Mouse (Mus musculus): ENCODE results near the gene Klk8. TPM values are rescaled to one million over a fixed set of nuclear protein-coding genes. Genes with fewer than 3 reads are reported as not detected.

The Klk8 gene
- polyA plus RNA-seq, 1 experiment from 2014 or later: 25.8 TPM

DNA sequence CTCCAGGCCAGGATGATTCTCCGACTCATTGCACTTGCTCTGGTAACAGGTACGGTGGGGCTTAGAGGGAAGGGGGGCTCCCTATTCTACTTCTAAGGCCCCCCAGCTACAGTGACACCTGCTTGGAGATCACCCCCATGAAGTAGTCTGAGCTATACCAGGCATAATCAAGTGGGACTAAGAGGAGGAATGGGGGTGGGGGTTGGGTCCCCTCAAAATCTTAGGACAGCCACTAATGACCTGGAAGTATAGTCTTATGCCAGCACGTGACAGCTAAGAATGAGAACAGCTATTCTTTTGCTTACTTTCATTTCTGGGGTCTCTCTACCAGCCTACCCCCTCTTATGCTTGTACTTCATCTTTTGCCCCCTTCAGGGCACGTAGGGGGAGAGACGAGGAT is 20.9 kb upstream of the Klk8 start:
- no peak for ATAC-seq (ENCODE audit: extremely low read depth, insufficient number of reproducible peaks, low FRiP score, low TSS enrichment)
- Histone ChIP-seq H3K36me3 (no peaks in the 10 kb centered on the region), H3K4me3 (no peak overlapping the region)

DNA sequence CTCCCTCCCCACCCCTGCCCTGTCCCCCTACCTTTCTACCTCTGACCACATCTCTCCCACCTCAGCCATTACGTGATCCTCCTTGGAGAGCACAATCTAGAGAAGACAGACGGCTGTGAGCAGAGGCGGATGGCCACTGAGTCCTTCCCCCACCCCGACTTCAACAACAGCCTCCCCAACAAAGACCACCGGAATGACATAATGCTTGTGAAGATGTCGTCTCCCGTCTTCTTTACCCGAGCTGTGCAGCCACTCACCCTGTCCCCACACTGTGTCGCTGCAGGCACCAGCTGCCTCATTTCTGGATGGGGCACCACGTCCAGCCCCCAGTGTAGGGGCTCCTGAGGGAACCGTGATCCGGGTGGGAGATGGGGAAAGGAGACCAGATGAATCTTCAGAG is 20.0 kb upstream of the Klk8 start:
- 79% methylated on average over 12 of the region's 12 CpGs for WGBS
- no peak overlapping the region for H3K27ac ChIP-seq (replicated peaks)
- ATAC-seq (ENCODE audit: extremely low read depth, insufficient number of reproducible peaks, low FRiP score, low TSS enrichment): no peak

More for the DNA sequence above, 20.9 kb upstream of the Klk8 start:
- H3K9ac ChIP-seq: no peak overlapping the region
- H3K4me2 ChIP-seq: no peak overlapping the region
- H3K27ac ChIP-seq (replicated peaks): no peak overlapping the region
- 81% methylated on average over 5 of the region's 5 CpGs for WGBS
- H3K27me3 ChIP-seq (replicated peaks): peaks cover 3% of the 10 kb centered on the region; the same call in 1 of the 2 replicates
- H3K4me1 ChIP-seq: no peaks in the 10 kb centered on the region
- no peaks in the 10 kb centered on the region for H3K9me3 ChIP-seq

DNA sequence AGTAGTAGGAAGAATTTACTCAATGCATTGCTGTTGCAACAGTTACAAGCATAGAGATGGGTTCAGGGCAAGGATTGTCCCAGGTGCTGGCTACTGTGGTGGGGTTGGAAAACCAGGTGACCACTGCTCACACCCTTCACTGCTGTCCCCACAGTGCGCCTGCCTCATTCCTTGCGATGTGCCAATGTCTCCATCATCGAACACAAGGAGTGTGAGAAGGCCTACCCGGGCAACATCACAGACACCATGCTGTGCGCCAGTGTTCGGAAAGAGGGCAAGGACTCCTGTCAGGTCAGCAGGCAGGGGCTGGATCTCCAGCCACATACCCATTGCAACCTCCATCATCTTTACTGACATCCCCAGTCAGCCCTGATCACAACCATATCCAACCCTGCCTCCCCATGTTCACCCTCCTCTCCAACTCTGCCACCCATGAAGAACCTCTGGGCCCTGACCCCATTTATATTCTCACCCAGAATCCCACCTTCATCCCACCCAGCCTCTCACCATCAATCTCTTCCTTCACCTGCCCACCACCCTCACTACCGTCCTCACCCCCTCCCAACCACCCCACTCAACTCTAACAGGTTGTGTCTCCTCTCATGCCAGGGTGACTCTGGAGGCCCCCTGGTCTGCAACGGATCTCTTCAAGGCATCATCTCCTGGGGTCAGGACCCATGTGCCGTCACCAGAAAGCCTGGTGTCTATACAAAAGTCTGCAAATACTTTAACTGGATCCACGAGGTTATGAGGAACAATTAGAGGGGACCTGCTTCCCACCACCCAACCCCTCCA is 19.0 kb upstream of the Klk8 start:
- WGBS: 80% methylated on average over 10 of the region's 10 CpGs
- Histone ChIP-seq H3K27ac (replicated peaks) (no peak overlapping the region), H3K4me2 (no peak overlapping the region), H3K9ac (no peak overlapping the region), H3K4me1 (peaks cover 4% of the 10 kb centered on the region), H3K36me3 (no peaks in the 10 kb centered on the region), H3K27me3 (replicated peaks) (peaks cover 14% of the 10 kb centered on the region), H3K4me3 (no peak overlapping the region), H3K9me3 (no peaks in the 10 kb centered on the region)
- ATAC-seq (ENCODE audit: extremely low read depth, insufficient number of reproducible peaks, low FRiP score, low TSS enrichment): no peak

More for the DNA sequence above, 20.0 kb upstream of the Klk8 start:
- Histone ChIP-seq H3K9me3 (no peaks in the 10 kb centered on the region), H3K9ac (no peak overlapping the region), H3K4me1 (no peaks in the 10 kb centered on the region), H3K4me2 (no peak overlapping the region), H3K4me3 (no peak overlapping the region), H3K27me3 (replicated peaks) (peaks cover 6% of the 10 kb centered on the region; the same call in 1 of the 2 replicates), H3K36me3 (no peaks in the 10 kb centered on the region)

DNA sequence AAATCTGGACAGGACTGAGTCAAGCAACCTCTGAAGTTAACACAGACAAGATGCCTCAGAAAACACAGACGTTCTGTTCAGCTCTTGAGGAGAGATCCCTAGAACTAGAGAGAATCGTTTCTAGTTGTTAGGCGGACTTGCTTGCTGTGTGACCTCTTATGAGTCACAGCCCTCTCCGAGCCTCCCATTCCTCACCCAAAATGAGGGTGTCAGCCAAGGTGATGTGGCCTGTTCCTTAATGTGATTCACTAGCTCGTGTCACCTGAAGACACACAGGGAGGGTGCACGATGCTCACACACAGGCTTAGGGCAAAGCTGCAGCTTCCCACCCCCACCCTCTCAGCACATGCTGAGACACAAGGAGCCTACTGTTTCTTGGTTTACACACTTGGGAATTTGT is 17.1 kb upstream of the Klk8 start:
- H3K27me3 ChIP-seq (replicated peaks): peaks cover 28% of the 10 kb centered on the region
- peaks cover 4% of the 10 kb centered on the region for H3K4me1 ChIP-seq
- no peaks in the 10 kb centered on the region for H3K9me3 ChIP-seq
- H3K9ac ChIP-seq: no peak overlapping the region
- H3K4me3 ChIP-seq: no peak overlapping the region
- H3K4me2 ChIP-seq: no peak overlapping the region
- H3K27ac ChIP-seq (replicated peaks): no peak overlapping the region
- ATAC-seq (ENCODE audit: extremely low read depth, insufficient number of reproducible peaks, low FRiP score, low TSS enrichment): no peak
- 54% methylated on average over 6 of the region's 6 CpGs for WGBS
- no peaks in the 10 kb centered on the region for H3K36me3 ChIP-seq

DNA sequence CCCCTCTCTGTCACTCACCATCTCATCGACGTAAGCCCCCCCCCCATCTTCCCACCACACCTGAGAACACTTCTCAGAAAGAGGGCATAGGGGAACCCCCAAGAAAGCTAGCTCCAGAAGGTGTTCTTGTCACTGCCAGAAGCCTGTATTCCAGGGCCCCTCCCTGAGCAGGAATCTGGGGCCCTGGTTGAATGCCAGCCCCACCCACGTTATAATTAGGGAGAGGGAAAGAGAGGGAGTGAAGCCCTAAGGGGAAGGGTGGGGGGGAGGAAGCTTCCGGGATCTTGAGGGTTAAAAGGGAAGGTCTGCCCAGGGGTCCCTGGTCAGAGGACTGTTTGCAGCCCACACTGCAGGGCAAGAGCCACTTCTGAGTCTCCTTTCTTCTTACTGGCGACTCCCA is 16.6 kb upstream of the Klk8 start, which contains the start of gene Klk10:
Klk10 (plus strand) TSS at position 290 of the 400 bp plus-strand sequence.
- ATAC-seq (ENCODE audit: extremely low read depth, insufficient number of reproducible peaks, low FRiP score, low TSS enrichment): no peak
- Histone ChIP-seq H3K4me1 (peaks cover 4% of the 10 kb centered on the region), H3K4me3 (no peak within 1 kb of the TSS), H3K27ac (replicated peaks) (no peak within 1 kb of the TSS), H3K9me3 (no peaks in the 10 kb centered on the region), H3K36me3 (no peaks in the 10 kb centered on the region), H3K4me2 (no peak within 1 kb of the TSS), H3K27me3 (replicated peaks) (peaks cover 28% of the 10 kb centered on the region), H3K9ac (no peak within 1 kb of the TSS)
- 48% methylated on average over 5 of the region's 5 CpGs for WGBS

DNA sequence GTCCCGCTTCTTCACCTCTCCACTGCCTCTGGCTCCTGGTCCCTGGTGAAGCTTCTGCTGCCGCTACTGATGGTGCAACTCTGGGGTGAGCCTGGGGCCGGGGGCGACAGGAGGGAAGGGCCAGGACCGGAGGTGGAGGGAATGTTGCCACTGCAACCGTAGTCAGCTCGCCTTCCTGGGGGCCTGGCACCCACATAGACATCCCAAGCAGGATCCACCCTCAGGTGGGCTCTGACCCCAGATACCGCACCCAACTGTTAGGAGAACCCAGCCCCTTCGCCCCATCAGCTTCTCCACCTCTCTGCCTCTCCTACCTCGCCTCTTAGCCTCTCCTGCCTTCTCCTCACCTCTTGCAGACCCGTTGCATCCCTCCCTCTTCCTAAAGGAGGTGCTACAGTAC is 15.8 kb upstream of the Klk8 start:
- no peak for ATAC-seq (ENCODE audit: extremely low read depth, insufficient number of reproducible peaks, low FRiP score, low TSS enrichment)
- H3K36me3 ChIP-seq: no peaks in the 10 kb centered on the region
- H3K4me1 ChIP-seq: peaks cover 4% of the 10 kb centered on the region
- no peak overlapping the region for H3K9ac ChIP-seq
- no peak overlapping the region for H3K27ac ChIP-seq (replicated peaks)
- WGBS: 71% methylated on average over 11 of the region's 11 CpGs
- no peak overlapping the region for H3K4me2 ChIP-seq
- H3K4me3 ChIP-seq: no peak overlapping the region
- peaks cover 28% of the 10 kb centered on the region for H3K27me3 ChIP-seq (replicated peaks)
- no peaks in the 10 kb centered on the region for H3K9me3 ChIP-seq

DNA sequence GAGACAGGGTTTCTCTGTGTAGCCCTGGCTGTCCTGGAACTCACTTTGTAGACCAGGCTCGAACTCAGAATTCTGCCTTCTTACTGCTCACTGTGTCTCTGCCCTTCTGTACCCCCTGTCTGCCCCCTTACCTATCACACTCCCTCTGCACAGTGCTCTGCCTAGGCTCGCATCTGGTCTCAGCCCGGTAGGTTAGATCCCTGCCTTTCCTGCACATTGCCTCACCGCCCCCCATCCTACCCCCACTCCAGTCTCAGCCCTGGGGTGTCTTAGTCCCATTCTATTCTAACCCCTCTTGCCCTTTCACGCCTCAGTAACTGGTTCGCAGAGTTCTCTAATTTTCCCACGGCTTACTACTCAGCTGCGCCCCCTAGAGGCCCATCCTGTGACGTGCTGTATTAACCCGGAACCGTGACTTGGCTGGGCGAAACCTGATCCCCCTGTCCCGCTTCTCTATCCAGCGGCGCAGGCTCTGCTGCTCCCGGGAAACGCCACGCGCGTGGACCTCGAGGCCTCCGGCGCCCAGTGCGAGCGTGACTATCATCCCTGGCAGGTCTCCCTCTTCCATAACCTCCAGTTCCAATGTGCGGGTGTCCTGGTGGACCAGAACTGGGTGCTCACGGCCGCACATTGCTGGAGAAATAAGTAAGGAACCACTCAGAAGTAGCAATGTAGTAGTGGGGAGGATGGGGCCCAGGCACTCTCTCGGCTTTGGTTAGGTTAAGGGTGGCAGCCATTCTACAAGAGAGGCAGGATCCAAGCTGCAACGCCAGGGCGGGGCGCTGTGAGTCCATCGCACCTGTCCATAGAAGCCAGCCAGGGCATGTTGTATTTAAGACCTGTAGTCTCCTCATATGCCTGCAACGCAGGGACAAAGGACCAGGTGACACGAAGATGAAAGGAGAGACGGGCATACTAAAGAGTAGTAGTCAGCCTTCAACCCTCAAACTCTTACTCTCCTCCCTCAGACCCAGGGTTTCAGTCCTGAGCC is 14.8 kb upstream of the Klk8 start:
- 9% methylated on average over 36 of the region's 36 CpGs for WGBS
- no peak overlapping the region for H3K27ac ChIP-seq (replicated peaks)
- H3K9me3 ChIP-seq: no peaks in the 10 kb centered on the region
- H3K9ac ChIP-seq: peak overlapping the region; percentile 64
- 0 out of 2 replicates have a peak, but pooled peaks have one; percentile 31 for ATAC-seq (ENCODE audit: extremely low read depth, insufficient number of reproducible peaks, low FRiP score, low TSS enrichment)
- H3K4me1 ChIP-seq: peaks cover 4% of the 10 kb centered on the region
- peak overlapping the region; percentile 70 for H3K4me2 ChIP-seq
- H3K36me3 ChIP-seq: no peaks in the 10 kb centered on the region
- peaks cover 28% of the 10 kb centered on the region for H3K27me3 ChIP-seq (replicated peaks)
- H3K4me3 ChIP-seq: peak overlapping the region; percentile 42

DNA sequence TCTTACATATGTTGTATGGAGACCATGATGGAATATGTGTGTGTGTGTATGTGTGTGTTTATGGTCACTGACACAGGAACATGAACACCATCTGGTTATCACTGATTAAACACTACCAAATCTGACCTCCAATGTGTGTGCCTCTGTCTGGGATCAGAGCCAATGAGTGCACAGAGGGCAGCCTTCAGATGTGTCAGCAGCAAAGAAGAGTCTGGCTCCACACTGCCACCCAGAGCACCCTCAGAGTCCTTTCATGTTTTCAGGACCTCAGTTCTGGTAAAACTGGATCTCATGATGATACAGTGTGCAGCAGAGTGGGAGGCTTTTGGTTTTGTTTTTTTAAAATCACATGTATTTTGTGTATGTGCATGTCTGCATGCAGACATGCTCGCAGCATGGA is 12.1 kb upstream of the Klk8 start:
- H3K27me3 ChIP-seq (replicated peaks): peaks cover 28% of the 10 kb centered on the region
- 86% methylated on average over 1 of the region's 1 CpGs for WGBS
- H3K36me3 ChIP-seq: no peaks in the 10 kb centered on the region
- H3K4me3 ChIP-seq: no peak overlapping the region
- peaks cover 4% of the 10 kb centered on the region for H3K4me1 ChIP-seq
- no peak overlapping the region for H3K4me2 ChIP-seq
- H3K27ac ChIP-seq (replicated peaks): no peak overlapping the region
- H3K9me3 ChIP-seq: no peaks in the 10 kb centered on the region
- no peak for ATAC-seq (ENCODE audit: extremely low read depth, insufficient number of reproducible peaks, low FRiP score, low TSS enrichment)
- no peak overlapping the region for H3K9ac ChIP-seq

DNA sequence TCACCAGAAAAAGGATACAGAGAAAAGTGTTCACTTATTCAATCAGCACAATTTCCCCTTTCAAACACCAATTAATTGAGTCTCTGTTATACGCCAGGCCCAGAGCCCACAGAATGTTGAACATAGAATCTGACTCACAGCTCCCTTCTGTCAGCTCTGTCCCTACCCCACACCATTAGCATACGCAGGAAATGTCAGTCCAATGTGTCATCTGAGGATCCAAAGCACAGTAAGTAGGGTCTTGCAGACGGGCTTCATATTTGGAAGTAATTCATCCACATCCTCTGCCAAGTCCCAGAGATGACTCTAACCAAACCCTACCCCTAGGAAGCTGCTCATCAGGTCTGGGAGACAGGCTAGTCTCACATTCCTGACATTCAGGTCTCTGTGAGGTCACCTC is 9.3 kb upstream of the Klk8 start:
- 56% methylated on average over 3 of the region's 3 CpGs for WGBS
- ATAC-seq (ENCODE audit: extremely low read depth, insufficient number of reproducible peaks, low FRiP score, low TSS enrichment): no peak
- no peak overlapping the region for H3K9ac ChIP-seq
- H3K9me3 ChIP-seq: no peaks in the 10 kb centered on the region
- no peak overlapping the region for H3K4me2 ChIP-seq
- no peak overlapping the region for H3K4me3 ChIP-seq
- peaks cover 17% of the 10 kb centered on the region for H3K27me3 ChIP-seq (replicated peaks)
- no peaks in the 10 kb centered on the region for H3K4me1 ChIP-seq
- no peaks in the 10 kb centered on the region for H3K36me3 ChIP-seq
- no peak overlapping the region for H3K27ac ChIP-seq (replicated peaks)

DNA sequence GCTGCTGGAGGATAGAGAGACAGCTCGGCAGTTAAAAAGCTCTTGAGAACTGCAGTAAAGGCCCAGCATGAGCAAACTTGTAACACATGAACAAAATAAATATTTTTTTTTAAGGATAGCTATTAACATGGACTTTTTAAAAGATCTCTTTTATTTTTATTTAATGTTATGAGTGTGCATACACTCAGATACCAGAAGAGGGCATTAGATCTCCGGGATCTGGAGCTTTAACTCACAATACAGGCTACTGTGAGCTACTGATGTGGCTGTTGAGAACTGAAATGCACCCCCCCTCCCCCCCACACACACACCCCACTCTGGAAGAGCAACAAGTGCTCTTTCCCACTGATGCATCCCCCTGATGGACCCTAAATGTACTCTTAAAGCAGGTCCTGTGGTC is 8.1 kb upstream of the Klk8 start:
- Histone ChIP-seq H3K36me3 (no peaks in the 10 kb centered on the region), H3K4me2 (no peak overlapping the region), H3K9me3 (no peaks in the 10 kb centered on the region), H3K27me3 (replicated peaks) (peaks cover 9% of the 10 kb centered on the region), H3K4me1 (no peaks in the 10 kb centered on the region), H3K27ac (replicated peaks) (no peak overlapping the region), H3K9ac (no peak overlapping the region), H3K4me3 (no peak overlapping the region)
- no peak for ATAC-seq (ENCODE audit: extremely low read depth, insufficient number of reproducible peaks, low FRiP score, low TSS enrichment)
- WGBS: 66% methylated on average over 2 of the region's 2 CpGs

DNA sequence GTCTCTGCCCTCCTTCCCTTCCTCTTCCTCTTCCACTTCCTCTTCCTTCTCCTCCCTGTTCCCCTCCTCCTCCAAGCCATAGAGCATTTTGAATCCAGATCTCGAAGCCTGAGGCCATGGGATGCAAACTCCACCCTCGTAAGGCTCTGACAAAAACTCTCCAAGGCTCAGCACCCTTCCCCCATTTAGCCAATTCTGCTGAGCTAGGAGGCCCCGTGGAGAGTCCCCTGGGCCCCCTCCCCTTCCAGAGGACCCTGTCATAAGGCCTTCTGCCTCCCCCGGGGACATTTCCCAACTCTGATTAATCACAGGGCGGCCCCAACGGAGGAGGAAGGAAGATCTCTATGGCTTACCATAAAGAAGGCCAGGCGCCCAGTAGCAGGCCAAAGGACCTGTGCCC is 5.8 kb upstream of the Klk8 start, which contains the start of gene Klk9:
Klk9 (plus strand) TSS at position 301 of the 400 bp plus-strand sequence.
- no peaks in the 10 kb centered on the region for H3K9me3 ChIP-seq
- H3K36me3 ChIP-seq: no peaks in the 10 kb centered on the region
- H3K27ac ChIP-seq (replicated peaks): no peak within 1 kb of the TSS
- H3K4me1 ChIP-seq: peaks cover 6% of the 10 kb centered on the region
- H3K27me3 ChIP-seq (replicated peaks): peaks cover 23% of the 10 kb centered on the region
- no peak within 1 kb of the TSS for H3K4me3 ChIP-seq
- WGBS: 63% methylated on average over 7 of the region's 7 CpGs
- no peak for ATAC-seq (ENCODE audit: extremely low read depth, insufficient number of reproducible peaks, low FRiP score, low TSS enrichment)
- H3K9ac ChIP-seq: no peak within 1 kb of the TSS
- H3K4me2 ChIP-seq: no peak within 1 kb of the TSS
